Mouse (Mus musculus): ENCODE results near the gene Efhc1. TPM values are rescaled to one million over a fixed set of nuclear protein-coding genes. Genes with fewer than 3 reads are reported as not detected.

Efhc1 gene
- polyA plus RNA-seq, 1 experiment from 2014 or later = 1.9 TPM

DNA sequence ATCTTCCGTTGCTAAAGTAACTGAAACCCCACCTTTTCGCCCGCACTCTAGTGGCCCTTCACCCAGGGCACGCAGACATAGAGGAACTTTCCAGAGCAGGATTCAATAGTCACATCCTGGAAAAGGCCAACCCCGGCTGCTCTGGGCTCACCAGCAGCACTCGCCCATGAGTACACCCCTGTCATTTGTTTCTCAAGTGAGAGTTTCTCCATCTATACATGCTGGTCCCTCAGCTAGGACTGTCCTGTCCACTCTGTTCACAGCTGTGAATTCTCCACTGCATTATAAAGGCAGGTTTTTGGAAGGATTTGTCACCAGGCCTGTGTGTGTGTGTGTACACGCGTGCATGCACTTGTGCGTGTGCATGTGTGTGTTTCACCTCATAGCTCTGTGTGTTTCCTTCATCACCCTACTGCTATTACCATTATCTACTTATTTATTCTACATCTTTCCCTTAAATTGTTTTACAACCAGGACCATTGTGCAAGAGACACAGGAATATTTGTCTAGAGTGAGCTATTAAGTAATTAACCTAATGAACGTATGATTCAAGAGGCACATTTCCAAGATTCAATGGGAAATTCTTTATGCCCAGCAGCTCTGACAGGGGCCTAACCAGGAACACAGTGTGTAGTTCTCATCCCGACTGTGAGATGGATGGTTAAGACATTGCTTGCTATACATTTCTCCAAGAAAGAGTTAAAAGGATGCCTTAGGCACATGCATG is 81.8 kb downstream of the Efhc1 start:
- H3K4me1 ChIP-seq (ENCODE audit: control insufficient read depth in 2 of 2, insufficient read depth in 2 of 2, low read length in 2 of 2) = no peaks in the 10 kb centered on the region
- peaks cover 11% of the 10 kb centered on the region; the same call in 1 of the 2 replicates for H3K36me3 ChIP-seq (ENCODE audit: control insufficient read depth, insufficient read depth, low read length)
- no peak for ATAC-seq (ENCODE audit: insufficient number of reproducible peaks, insufficient read depth, low FRiP score, low read depth)
- WGBS = 85% methylated on average over 11 of the region's 11 CpGs
- no peaks in the 10 kb centered on the region for H3K9me3 ChIP-seq (ENCODE audit: control insufficient read depth, low read length)
- H3K4me3 ChIP-seq (ENCODE audit: control insufficient read depth in 1 of 2, insufficient read depth in 1 of 2, low read depth in 1 of 2, low read length in 2 of 2) = no peak overlapping the region
- no peak overlapping the region for H3K9ac ChIP-seq (ENCODE audit: low read length)
- H3K27me3 ChIP-seq (ENCODE audit: control insufficient read depth, insufficient read depth, low read length) = no peaks in the 10 kb centered on the region
- no peak overlapping the region for H3K4me2 ChIP-seq (ENCODE audit: low read length)
- H3K27ac ChIP-seq (replicated peaks in 1 of 2; ENCODE audit: control insufficient read depth in 1 of 2, insufficient read depth in 1 of 2, low read depth in 2 of 2, low read length in 2 of 2) = no peak overlapping the region

DNA sequence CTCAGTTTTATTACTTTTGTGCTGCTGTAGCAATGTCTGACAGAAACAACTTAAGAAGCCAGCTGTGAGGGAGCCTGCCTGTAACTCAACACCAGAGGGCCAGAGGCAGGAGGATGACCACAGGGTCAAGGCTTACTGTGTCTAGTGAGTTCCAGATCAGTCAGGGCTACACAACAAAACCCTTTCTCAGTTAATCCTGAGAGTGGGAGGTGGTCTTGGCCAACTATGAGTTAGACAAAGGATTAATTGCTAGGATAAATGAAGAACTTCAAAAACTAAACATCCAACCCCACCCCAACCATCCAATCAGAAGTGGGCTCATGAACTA is 82.3 kb downstream of the Efhc1 start:
- Histone ChIP-seq H3K36me3 (ENCODE audit: control insufficient read depth, insufficient read depth, low read length) (peaks cover 11% of the 10 kb centered on the region; the same call in 1 of the 2 replicates), H3K4me2 (ENCODE audit: low read length) (no peak overlapping the region), H3K27me3 (ENCODE audit: control insufficient read depth, insufficient read depth, low read length) (no peaks in the 10 kb centered on the region), H3K9ac (ENCODE audit: low read length) (no peak overlapping the region), H3K9me3 (ENCODE audit: control insufficient read depth, low read length) (no peaks in the 10 kb centered on the region), H3K4me1 (ENCODE audit: control insufficient read depth in 2 of 2, insufficient read depth in 2 of 2, low read length in 2 of 2) (no peaks in the 10 kb centered on the region), H3K27ac (replicated peaks in 1 of 2; ENCODE audit: control insufficient read depth in 1 of 2, insufficient read depth in 1 of 2, low read depth in 2 of 2, low read length in 2 of 2) (no peak overlapping the region), H3K4me3 (ENCODE audit: control insufficient read depth in 1 of 2, insufficient read depth in 1 of 2, low read depth in 1 of 2, low read length in 2 of 2) (no peak overlapping the region)
- ATAC-seq (ENCODE audit: insufficient number of reproducible peaks, insufficient read depth, low FRiP score, low read depth) = no peak

DNA sequence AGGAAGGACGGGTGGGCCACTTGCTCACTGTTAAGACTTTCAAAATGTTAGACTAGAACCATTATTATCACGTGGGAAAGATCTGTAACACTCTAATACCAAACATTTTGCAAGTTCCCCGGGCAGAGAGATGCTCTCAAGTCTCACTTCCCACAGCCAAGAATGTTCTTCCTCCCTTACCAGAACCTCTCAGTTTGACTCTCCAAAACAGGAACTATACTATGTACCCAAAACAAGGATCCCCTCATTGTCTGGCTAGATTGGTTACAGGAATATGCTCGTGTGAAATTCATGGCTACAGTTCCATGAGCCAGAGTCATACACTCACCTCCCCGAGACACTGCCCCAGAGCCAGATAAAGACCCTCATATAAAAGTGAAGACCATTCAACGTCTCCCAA is 84.5 kb downstream of the Efhc1 start:
- ATAC-seq (ENCODE audit: insufficient number of reproducible peaks, insufficient read depth, low FRiP score, low read depth) = no peak
- H3K4me2 ChIP-seq (ENCODE audit: low read length) = no peak overlapping the region
- peaks cover 11% of the 10 kb centered on the region; the same call in 1 of the 2 replicates for H3K36me3 ChIP-seq (ENCODE audit: control insufficient read depth, insufficient read depth, low read length)
- H3K27ac ChIP-seq (replicated peaks in 1 of 2; ENCODE audit: control insufficient read depth in 1 of 2, insufficient read depth in 1 of 2, low read depth in 2 of 2, low read length in 2 of 2) = no peak overlapping the region
- no peaks in the 10 kb centered on the region for H3K27me3 ChIP-seq (ENCODE audit: control insufficient read depth, insufficient read depth, low read length)
- H3K4me3 ChIP-seq (ENCODE audit: control insufficient read depth in 1 of 2, insufficient read depth in 1 of 2, low read depth in 1 of 2, low read length in 2 of 2) = no peak overlapping the region
- H3K9me3 ChIP-seq (ENCODE audit: control insufficient read depth, low read length) = no peaks in the 10 kb centered on the region
- WGBS = 80% methylated on average over 6 of the region's 6 CpGs
- peaks cover 3% of the 10 kb centered on the region in 2 experiments for H3K4me1 ChIP-seq (ENCODE audit: control insufficient read depth in 2 of 2, insufficient read depth in 2 of 2, low read length in 2 of 2)
- H3K9ac ChIP-seq (ENCODE audit: low read length) = no peak overlapping the region

DNA sequence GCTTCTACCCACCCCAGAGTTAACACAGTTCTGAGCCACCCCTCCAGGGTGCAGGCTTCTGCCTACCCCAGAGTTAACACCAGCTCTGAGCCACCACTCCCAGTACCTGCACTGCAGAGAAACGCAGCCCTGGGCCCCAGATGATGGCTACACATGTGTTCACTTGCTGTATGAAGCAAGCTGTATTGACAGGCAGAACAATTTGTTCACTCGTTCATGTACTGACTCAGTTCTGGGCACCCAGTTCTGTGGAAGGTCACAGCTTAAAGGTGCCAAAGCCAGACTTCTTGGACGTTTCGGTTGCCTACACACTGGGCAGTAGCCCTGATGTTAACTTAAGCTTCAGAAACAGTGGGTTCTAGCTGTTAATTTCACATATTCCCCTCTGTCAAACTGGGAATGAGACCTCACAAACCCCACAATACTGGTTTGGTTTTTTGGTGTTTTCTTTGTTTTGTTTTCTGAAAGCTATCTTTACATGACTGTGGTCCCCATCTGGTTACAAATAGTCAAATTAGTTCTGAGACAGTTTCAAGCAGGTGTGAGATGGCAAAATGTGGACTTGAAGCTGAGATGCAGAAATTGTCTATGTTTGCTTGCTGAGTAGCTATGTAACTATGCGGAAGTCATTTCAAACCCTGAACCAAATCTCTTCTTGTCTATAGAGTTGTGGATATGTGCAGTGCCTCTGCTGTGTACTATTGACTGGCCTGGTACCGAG is 86.6 kb downstream of the Efhc1 start:
- H3K9me3 ChIP-seq (ENCODE audit: control insufficient read depth, low read length) = no peaks in the 10 kb centered on the region
- no peak overlapping the region for H3K27ac ChIP-seq (replicated peaks in 1 of 2; ENCODE audit: control insufficient read depth in 1 of 2, insufficient read depth in 1 of 2, low read depth in 2 of 2, low read length in 2 of 2)
- no peak overlapping the region for H3K9ac ChIP-seq (ENCODE audit: low read length)
- no peak for ATAC-seq (ENCODE audit: insufficient number of reproducible peaks, insufficient read depth, low FRiP score, low read depth)
- no peaks in the 10 kb centered on the region for H3K27me3 ChIP-seq (ENCODE audit: control insufficient read depth, insufficient read depth, low read length)
- 80% methylated on average over 6 of the region's 6 CpGs for WGBS
- no peak overlapping the region for H3K4me3 ChIP-seq (ENCODE audit: control insufficient read depth in 1 of 2, insufficient read depth in 1 of 2, low read depth in 1 of 2, low read length in 2 of 2)
- H3K4me1 ChIP-seq (ENCODE audit: control insufficient read depth in 2 of 2, insufficient read depth in 2 of 2, low read length in 2 of 2) = peaks cover 7 to 11% of the 10 kb centered on the region in 2 experiments
- H3K4me2 ChIP-seq (ENCODE audit: low read length) = no peak overlapping the region
- H3K36me3 ChIP-seq (ENCODE audit: control insufficient read depth, insufficient read depth, low read length) = peaks cover 12% of the 10 kb centered on the region; the same call in 1 of the 2 replicates

DNA sequence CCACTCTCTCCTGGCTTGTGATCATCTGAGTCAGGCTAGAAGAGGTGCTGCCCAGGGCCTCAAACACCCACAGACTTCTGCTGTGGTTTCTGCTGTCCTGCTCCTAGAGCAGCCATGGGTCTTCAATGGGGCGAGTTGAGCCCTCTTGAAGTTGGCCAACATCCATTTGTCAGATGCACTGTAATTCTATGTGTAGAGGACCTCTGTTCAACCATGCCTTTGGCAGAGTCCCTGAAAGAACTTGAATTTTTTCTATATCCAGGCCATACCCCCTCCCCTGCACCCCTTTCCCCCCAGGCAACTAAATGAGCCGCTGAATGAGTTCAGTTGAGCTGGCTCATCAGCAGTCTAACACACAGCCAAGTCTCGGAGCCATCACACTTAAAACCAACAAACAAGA is 88.1 kb downstream of the Efhc1 start:
- no peaks in the 10 kb centered on the region for H3K9me3 ChIP-seq (ENCODE audit: control insufficient read depth, low read length)
- ATAC-seq (ENCODE audit: insufficient number of reproducible peaks, insufficient read depth, low FRiP score, low read depth) = no peak
- no peak overlapping the region for H3K4me2 ChIP-seq (ENCODE audit: low read length)
- H3K4me1 ChIP-seq (ENCODE audit: control insufficient read depth in 2 of 2, insufficient read depth in 2 of 2, low read length in 2 of 2) = peaks cover 7 to 11% of the 10 kb centered on the region in 2 experiments
- WGBS = 92% methylated on average over 3 of the region's 3 CpGs
- H3K27me3 ChIP-seq (ENCODE audit: control insufficient read depth, insufficient read depth, low read length) = no peaks in the 10 kb centered on the region
- no peak overlapping the region for H3K27ac ChIP-seq (replicated peaks in 1 of 2; ENCODE audit: control insufficient read depth in 1 of 2, insufficient read depth in 1 of 2, low read depth in 2 of 2, low read length in 2 of 2)
- no peak overlapping the region for H3K4me3 ChIP-seq (ENCODE audit: control insufficient read depth in 1 of 2, insufficient read depth in 1 of 2, low read depth in 1 of 2, low read length in 2 of 2)
- no peak overlapping the region for H3K9ac ChIP-seq (ENCODE audit: low read length)
- H3K36me3 ChIP-seq (ENCODE audit: control insufficient read depth, insufficient read depth, low read length) = peaks cover 14% of the 10 kb centered on the region; the same call in 1 of the 2 replicates

DNA sequence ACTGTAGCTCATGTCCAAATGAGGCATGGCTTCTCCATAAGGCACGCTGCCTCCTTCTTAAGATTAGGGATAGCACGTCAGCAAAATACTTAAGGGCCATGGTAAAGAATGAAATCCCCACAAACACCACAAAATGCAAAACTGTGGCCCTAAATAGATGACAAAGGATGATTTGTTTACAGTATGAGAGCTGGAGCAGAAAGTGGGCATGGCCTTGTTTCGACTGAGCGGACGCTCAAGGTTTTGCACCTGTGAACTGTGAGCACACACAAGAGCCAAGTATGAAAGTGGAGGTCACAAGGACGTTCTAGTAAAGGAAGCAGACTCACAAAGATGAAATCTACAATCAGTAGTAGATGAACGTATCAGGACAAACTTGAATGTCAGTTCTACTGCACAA is 88.7 kb downstream of the Efhc1 start:
- WGBS = 90% methylated on average over 7 of the region's 7 CpGs
- no peak overlapping the region for H3K4me3 ChIP-seq (ENCODE audit: control insufficient read depth in 1 of 2, insufficient read depth in 1 of 2, low read depth in 1 of 2, low read length in 2 of 2)
- peaks cover 7 to 11% of the 10 kb centered on the region in 2 experiments for H3K4me1 ChIP-seq (ENCODE audit: control insufficient read depth in 2 of 2, insufficient read depth in 2 of 2, low read length in 2 of 2)
- no peaks in the 10 kb centered on the region for H3K9me3 ChIP-seq (ENCODE audit: control insufficient read depth, low read length)
- H3K27me3 ChIP-seq (ENCODE audit: control insufficient read depth, insufficient read depth, low read length) = no peaks in the 10 kb centered on the region
- H3K27ac ChIP-seq (replicated peaks in 1 of 2; ENCODE audit: control insufficient read depth in 1 of 2, insufficient read depth in 1 of 2, low read depth in 2 of 2, low read length in 2 of 2) = no peak overlapping the region
- no peak overlapping the region for H3K4me2 ChIP-seq (ENCODE audit: low read length)
- ATAC-seq (ENCODE audit: insufficient number of reproducible peaks, insufficient read depth, low FRiP score, low read depth) = no peak
- H3K9ac ChIP-seq (ENCODE audit: low read length) = no peak overlapping the region
- peaks cover 8% of the 10 kb centered on the region; the same call in 1 of the 2 replicates for H3K36me3 ChIP-seq (ENCODE audit: control insufficient read depth, insufficient read depth, low read length)
